Mouse (Mus musculus) hindbrain, embryonic 11.5 days (tissue): ENCODE data around the gene Islr. TPM values are rescaled to one million over a fixed set of nuclear protein-coding genes. Genes with fewer than 3 reads are reported as not detected.

Source experiments
- ATAC-seq: fragments of 200-750 bp; cut with Nextera tagmentation; 2 replicates; pipeline ENCODE4 v1.8.0; 2017; ENCODE audit warnings: mild to moderate bottlenecking, moderate TSS enrichment, moderate library complexity; ENCODE audit not compliant: low FRiP score
- DNase-seq: peaks from one replicate; pipeline ENCODE4 v3.0.0-alpha.2; 2015; ENCODE audit warnings: low spot score
- H3K27ac ChIP-seq: fragments of 300-500 bp; sonication (generic); 2 replicates; pipeline ENCODE4 v1.5.1; 2014; ENCODE audit warnings: mild to moderate bottlenecking, low read depth, low read length
- H3K27me3 ChIP-seq: fragments of 300-500 bp; sonication (generic); 2 replicates; pipeline ENCODE4 v1.6.1; 2014; ENCODE audit warnings: mild to moderate bottlenecking, low read length, moderate library complexity, mixed read lengths; ENCODE audit not compliant: control insufficient read depth, insufficient read depth
- H3K36me3 ChIP-seq: fragments of 300-500 bp; sonication (generic); 2 replicates; pipeline ENCODE4 v1.6.1; 2014; ENCODE audit warnings: mild to moderate bottlenecking, low read length, moderate library complexity, mixed read lengths; ENCODE audit not compliant: control insufficient read depth, insufficient read depth
- H3K4me1 ChIP-seq: fragments of 300-500 bp; sonication (generic); replicated peaks from 2 replicates; pipeline ENCODE4 v1.6.1; 2014; ENCODE audit warnings: low read length, mixed read lengths; ENCODE audit not compliant: control insufficient read depth, insufficient read depth
- H3K4me2 ChIP-seq: fragments of 300-500 bp; sonication (generic); replicated peaks from 2 replicates; pipeline ENCODE4 v1.6.1; 2014; ENCODE audit warnings: mild to moderate bottlenecking, low read depth, low read length
- H3K4me3 ChIP-seq: fragments of 300-500 bp; sonication (generic); 2 replicates; pipeline ENCODE4 v1.5.1; 2014; ENCODE audit warnings: low read depth, low read length
- H3K9ac ChIP-seq: fragments of 300-500 bp; sonication (generic); 2 replicates; pipeline ENCODE4 v1.6.1; 2014; ENCODE audit warnings: low read depth, low read length
- H3K9me3 ChIP-seq: fragments of 300-500 bp; sonication (generic); 2 replicates; pipeline ENCODE4 v1.6.1; 2016; ENCODE audit warnings: low read length; ENCODE audit not compliant: control insufficient read depth
- WGBS: fragments of 180-500 bp; shearing (Covaris S2); extraction: QIAGEN DNeasy Blood & Tissue Kit; methylation state at CpG from one replicate; pipeline ENCODE4 v1.1.7; 2014; 5-methylcytosine and 5-hydroxymethylcytosine counted together
- polyA plus RNA-seq: library from polyadenylated mRNA; unstranded; fragments of >200 nt; fragmentation: Nextera tagmentation; extraction: Ambion mirVana; gene quantifications from 2 replicates; pipeline ENCODE4 v1.2.1, GENCODE M21; 2014

Islr gene
- polyA plus RNA-seq, 1 experiment from 2014 or later = 15.5 TPM

- no peak for ATAC-seq
- no peaks in the 10 kb centered on the region for H3K9me3 ChIP-seq
- H3K27ac ChIP-seq = no peak overlapping the region
- 88% methylated on average over 9 of the region's 9 CpGs for WGBS
- no peak overlapping the region for H3K4me3 ChIP-seq
- H3K9ac ChIP-seq = no peak overlapping the region
- H3K36me3 ChIP-seq = no peaks in the 10 kb centered on the region
- no peaks in the 10 kb centered on the region for H3K4me1 ChIP-seq
- no peak overlapping the region for H3K4me2 ChIP-seq
- DNase-seq = no peak
- no peaks in the 10 kb centered on the region for H3K27me3 ChIP-seq
Measured at GRCm38 (mm10) chr9:58228777-58229466, 24.8 kb upstream of the Islr start.

- Histone ChIP-seq H3K27ac (no peak overlapping the region), H3K9ac (no peak overlapping the region), H3K4me3 (no peak overlapping the region), H3K9me3 (no peaks in the 10 kb centered on the region), H3K27me3 (no peaks in the 10 kb centered on the region), H3K4me1 (no peaks in the 10 kb centered on the region), H3K4me2 (no peak overlapping the region), H3K36me3 (no peaks in the 10 kb centered on the region)
- ATAC-seq (no peak), DNase-seq (peak; percentile 62)
- WGBS = 66% methylated on average over 9 of the region's 9 CpGs
Measured at GRCm38 (mm10) chr9:58225915-58226913, 22.1 kb upstream of the Islr start.

GRCm38 (mm10) chr9:58224356-58224755 lies 20.2 kb upstream of the Islr start:
- Histone ChIP-seq H3K4me3 (no peak overlapping the region), H3K36me3 (no peaks in the 10 kb centered on the region), H3K4me1 (no peaks in the 10 kb centered on the region), H3K9me3 (no peaks in the 10 kb centered on the region), H3K27ac (no peak overlapping the region), H3K4me2 (no peak overlapping the region), H3K9ac (no peak overlapping the region), H3K27me3 (no peaks in the 10 kb centered on the region)
- DNase-seq = no peak
- ATAC-seq = no peak
- 90% methylated on average over 2 of the region's 2 CpGs for WGBS

GRCm38 (mm10) chr9:58220218-58220903 lies 16.3 kb upstream of the Islr start:
- Histone ChIP-seq H3K9ac (no peak overlapping the region), H3K27me3 (no peaks in the 10 kb centered on the region), H3K4me1 (no peaks in the 10 kb centered on the region), H3K4me2 (no peak overlapping the region), H3K27ac (no peak overlapping the region), H3K36me3 (no peaks in the 10 kb centered on the region), H3K9me3 (no peaks in the 10 kb centered on the region), H3K4me3 (no peak overlapping the region)
- WGBS = 71% methylated on average over 24 of the region's 24 CpGs
- DNase-seq (peak; percentile 69), ATAC-seq (no peak)

GRCm38 (mm10) chr9:58218539-58218938 lies 14.4 kb upstream of the Islr start:
- Histone ChIP-seq H3K27me3 (no peaks in the 10 kb centered on the region), H3K4me2 (no peak overlapping the region), H3K27ac (no peak overlapping the region), H3K36me3 (no peaks in the 10 kb centered on the region), H3K9me3 (no peaks in the 10 kb centered on the region), H3K4me1 (0 out of 2 replicates have a peak, but pooled peaks cover 2% of the 10 kb centered on the region), H3K9ac (no peak overlapping the region), H3K4me3 (no peak overlapping the region)
- WGBS = 87% methylated on average over 3 of the region's 3 CpGs
- DNase-seq (no peak), ATAC-seq (no peak)

- 47% methylated on average over 6 of the region's 6 CpGs for WGBS
- H3K4me2 ChIP-seq = no peak overlapping the region
- no peaks in the 10 kb centered on the region for H3K9me3 ChIP-seq
- no peaks in the 10 kb centered on the region for H3K27me3 ChIP-seq
- H3K4me1 ChIP-seq = 0 out of 2 replicates have a peak, but pooled peaks cover 2% of the 10 kb centered on the region
- ATAC-seq (no peak), DNase-seq (peak; percentile 69)
- H3K4me3 ChIP-seq = no peak overlapping the region
- no peaks in the 10 kb centered on the region for H3K36me3 ChIP-seq
- H3K27ac ChIP-seq = no peak overlapping the region
- no peak overlapping the region for H3K9ac ChIP-seq
Measured at GRCm38 (mm10) chr9:58216402-58216801, 12.3 kb upstream of the Islr start.

GRCm38 (mm10) chr9:58214519-58215180 lies 10.5 kb upstream of the Islr start:
- no peak overlapping the region for H3K4me3 ChIP-seq
- 0 out of 2 replicates have a peak, but pooled peaks cover 2% of the 10 kb centered on the region for H3K4me1 ChIP-seq
- WGBS = 70% methylated on average over 8 of the region's 8 CpGs
- no peaks in the 10 kb centered on the region for H3K36me3 ChIP-seq
- DNase-seq (no peak), ATAC-seq (no peak)
- H3K4me2 ChIP-seq = no peak overlapping the region
- no peak overlapping the region for H3K9ac ChIP-seq
- no peaks in the 10 kb centered on the region for H3K27me3 ChIP-seq
- no peaks in the 10 kb centered on the region for H3K9me3 ChIP-seq
- no peak overlapping the region for H3K27ac ChIP-seq

GRCm38 (mm10) chr9:58213865-58214264 lies 9.8 kb upstream of the Islr start:
- ATAC-seq (no peak), DNase-seq (no peak)
- Histone ChIP-seq H3K4me1 (0 out of 2 replicates have a peak, but pooled peaks cover 2% of the 10 kb centered on the region), H3K27me3 (no peaks in the 10 kb centered on the region), H3K9me3 (no peaks in the 10 kb centered on the region), H3K4me2 (no peak overlapping the region), H3K36me3 (no peaks in the 10 kb centered on the region), H3K4me3 (no peak overlapping the region), H3K9ac (no peak overlapping the region), H3K27ac (no peak overlapping the region)
- 35% methylated on average over 5 of the region's 5 CpGs for WGBS
